Mouse (Mus musculus) forebrain, postnatal 0 days (tissue): ENCODE results near the gene Grsf1. TPM values are rescaled to one million over a fixed set of nuclear protein-coding genes. Genes with fewer than 3 reads are reported as not detected.

ENCODE experiments used
- ATAC-seq: fragments of 200-750 bp; cut with Nextera tagmentation; 2 replicates; pipeline ENCODE4 v1.8.0; 2017; ENCODE audit warnings: mild to moderate bottlenecking, moderate library complexity
- DNase-seq: peaks from one replicate; pipeline ENCODE4 v3.0.0-alpha.2; 2015
- H3K27ac ChIP-seq: fragments of 300-500 bp; sonication (generic); 2 replicates; pipeline ENCODE4 v1.5.1; 2014; ENCODE audit warnings: low read depth, mild to moderate bottlenecking, antibody characterized with exemption, low read length, moderate library complexity, mixed read lengths
- H3K27me3 ChIP-seq: fragments of 300-500 bp; sonication (generic); 2 replicates; pipeline ENCODE4 v1.6.1; 2014; ENCODE audit warnings: mild to moderate bottlenecking, low read length, mixed read lengths; ENCODE audit not compliant: insufficient read depth
- H3K36me3 ChIP-seq: fragments of 300-500 bp; sonication (generic); 2 replicates; pipeline ENCODE4 v1.6.1; 2014; ENCODE audit warnings: mild to moderate bottlenecking, moderate library complexity; ENCODE audit not compliant: insufficient read depth
- H3K4me1 ChIP-seq: fragments of 300-500 bp; sonication (generic); 2 replicates; pipeline ENCODE4 v1.6.1; 2014; ENCODE audit warnings: antibody characterized with exemption; ENCODE audit not compliant: insufficient read depth
- H3K4me2 ChIP-seq: fragments of 300-500 bp; sonication (generic); 2 replicates; pipeline ENCODE4 v1.6.1; 2014; ENCODE audit warnings: low read depth, mild to moderate bottlenecking, moderate library complexity
- H3K4me3 ChIP-seq: fragments of 300-500 bp; sonication (generic); 2 replicates; pipeline ENCODE4 v1.5.1; 2014; ENCODE audit warnings: low read depth, low read length, mixed read lengths
- H3K9ac ChIP-seq: fragments of 300-500 bp; sonication (generic); 2 replicates; pipeline ENCODE4 v1.6.1; 2014; ENCODE audit warnings: mild to moderate bottlenecking
- H3K9me3 ChIP-seq: fragments of 300-500 bp; sonication (generic); 2 replicates; pipeline ENCODE4 v1.6.1; 2016; ENCODE audit warnings: low read length
- CTCF ChIP-seq: sonication (generic); IDR thresholded peaks from 2 replicates; pipeline ENCODE4 v1.5.1; 2016; ENCODE audit warnings: antibody characterized with exemption, control low read depth, low read depth
- WGBS: fragments of 180-500 bp; shearing (Covaris S2); extraction: QIAGEN DNeasy Blood & Tissue Kit; methylation state at CpG from one replicate; pipeline ENCODE4 v1.1.7; 2014; 5-methylcytosine and 5-hydroxymethylcytosine counted together
- polyA plus RNA-seq: library from polyadenylated mRNA; unstranded; fragments of >200 nt; fragmentation: Nextera tagmentation; extraction: Ambion mirVana; gene quantifications from 2 replicates; pipeline ENCODE4 v1.2.1, GENCODE M21; 2015
- total RNA-seq: library from RNA; depleted of rRNA; stranded (reverse); fragments of >200 nt; gene quantifications from 2 replicates; pipeline ENCODE4 v1.2.3, GENCODE M21; 2014

Gene Grsf1
- total and polyA plus RNA-seq, 2 experiments from 2014 or later: 58.1 to 68.0 TPM

DNA sequence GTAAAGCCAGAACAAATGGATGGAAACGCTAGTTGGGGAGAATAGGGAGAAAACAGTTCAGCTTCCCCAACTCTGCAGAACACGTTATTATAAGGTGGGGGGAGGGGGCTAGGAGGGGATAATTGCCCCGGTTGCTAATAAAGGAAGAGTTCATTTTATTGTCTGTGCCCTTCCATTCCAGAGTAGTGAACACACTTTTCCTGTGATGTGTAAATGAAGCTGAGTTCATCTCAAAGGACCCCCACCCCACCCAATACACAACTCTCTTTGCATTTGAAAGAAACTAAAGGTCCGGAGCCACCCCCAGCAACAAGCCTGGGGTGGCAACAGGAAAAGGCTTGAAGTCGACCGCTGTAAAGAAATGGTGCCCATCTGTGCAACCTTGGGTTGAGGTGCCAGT is 3.4 kb upstream of the Grsf1 start:
- Histone ChIP-seq H3K4me2 (no peak overlapping the region), H3K27me3 (no peaks in the 10 kb centered on the region), H3K4me1 (no peaks in the 10 kb centered on the region), H3K9me3 (no peaks in the 10 kb centered on the region), H3K4me3 (no peak overlapping the region), H3K36me3 (no peaks in the 10 kb centered on the region), H3K9ac (no peak overlapping the region), H3K27ac (no peak overlapping the region)
- ATAC-seq (no peak), DNase-seq (no peak)
- WGBS: 18% methylated on average over 6 of the region's 6 CpGs
- no peak for TF ChIP-seq CTCF

DNA sequence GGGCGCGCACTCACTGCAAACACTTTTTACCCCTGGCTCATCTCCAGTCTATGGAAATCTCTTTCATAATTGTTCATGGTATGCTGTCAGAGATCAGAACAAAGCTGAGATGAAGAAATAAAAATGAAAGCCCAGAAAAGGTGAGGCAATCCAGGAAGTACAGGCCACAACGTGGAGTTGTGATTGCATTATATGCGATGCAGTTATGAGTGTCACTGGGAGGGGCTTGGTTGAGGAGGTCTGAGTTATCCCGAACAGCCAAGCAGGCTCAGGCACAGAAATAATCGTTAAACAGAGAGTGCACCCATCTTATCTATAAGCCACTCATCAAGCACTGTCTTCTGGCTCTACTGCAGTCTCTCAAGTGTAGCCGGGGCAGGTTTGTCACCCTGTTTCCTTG is 3.0 kb upstream of the Grsf1 start:
- H3K27ac ChIP-seq: no peak overlapping the region
- no peak overlapping the region for H3K9ac ChIP-seq
- ATAC-seq: no peak
- TF ChIP-seq CTCF: no peak
- H3K4me3 ChIP-seq: no peak overlapping the region
- no peaks in the 10 kb centered on the region for H3K27me3 ChIP-seq
- no peak for DNase-seq
- H3K36me3 ChIP-seq: no peaks in the 10 kb centered on the region
- H3K9me3 ChIP-seq: no peaks in the 10 kb centered on the region
- no peak overlapping the region for H3K4me2 ChIP-seq
- WGBS: 56% methylated on average over 7 of the region's 7 CpGs
- H3K4me1 ChIP-seq: no peaks in the 10 kb centered on the region

DNA sequence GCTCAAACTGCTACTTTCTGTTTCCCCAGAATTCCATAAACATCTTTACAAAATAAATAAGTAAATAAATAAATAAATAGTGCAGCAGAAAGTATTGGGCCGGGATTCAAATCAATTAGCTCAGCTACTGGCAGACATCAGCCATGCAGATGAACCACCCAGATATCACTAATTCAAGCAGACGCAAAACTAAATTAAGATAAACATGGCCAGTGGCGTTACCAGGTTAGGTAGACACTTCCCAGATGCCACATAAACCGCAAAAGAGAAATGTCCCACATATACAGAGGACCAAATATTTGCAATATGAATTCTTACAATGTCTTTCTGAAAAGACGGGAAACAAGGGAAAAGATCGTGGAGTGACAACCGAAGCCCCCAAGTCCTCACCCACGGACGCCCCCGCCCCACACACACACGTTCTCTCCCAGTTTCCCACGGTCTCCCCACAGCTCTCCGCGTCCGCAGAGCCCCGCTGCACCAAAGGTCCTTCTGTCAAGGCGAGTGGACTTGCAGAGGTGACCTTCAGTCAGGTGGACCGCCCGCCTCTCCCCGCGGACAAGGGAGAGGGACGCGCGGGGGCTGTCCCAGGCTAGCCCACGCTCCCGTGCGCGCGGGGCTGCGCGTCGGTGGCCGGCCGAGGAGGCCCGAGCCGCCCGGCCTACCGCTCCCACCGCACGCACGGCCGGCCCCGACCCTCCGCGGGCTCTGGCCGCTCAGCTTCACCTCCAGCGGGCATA is 1.1 kb downstream of the Grsf1 start:
- no peaks in the 10 kb centered on the region for H3K9me3 ChIP-seq
- H3K4me2 ChIP-seq: peak overlapping the region; percentile 79
- peak overlapping the region; percentile 93 for H3K27ac ChIP-seq
- H3K4me1 ChIP-seq: no peaks in the 10 kb centered on the region
- ATAC-seq: peak; percentile 30
- TF ChIP-seq CTCF: no peak
- WGBS: 1% methylated on average over 46 of the region's 47 CpGs
- DNase-seq: no peak
- peak overlapping the region; percentile 90 for H3K4me3 ChIP-seq
- peak overlapping the region; percentile 97 for H3K9ac ChIP-seq
- no peaks in the 10 kb centered on the region for H3K27me3 ChIP-seq
- H3K36me3 ChIP-seq: peaks cover 10% of the 10 kb centered on the region

DNA sequence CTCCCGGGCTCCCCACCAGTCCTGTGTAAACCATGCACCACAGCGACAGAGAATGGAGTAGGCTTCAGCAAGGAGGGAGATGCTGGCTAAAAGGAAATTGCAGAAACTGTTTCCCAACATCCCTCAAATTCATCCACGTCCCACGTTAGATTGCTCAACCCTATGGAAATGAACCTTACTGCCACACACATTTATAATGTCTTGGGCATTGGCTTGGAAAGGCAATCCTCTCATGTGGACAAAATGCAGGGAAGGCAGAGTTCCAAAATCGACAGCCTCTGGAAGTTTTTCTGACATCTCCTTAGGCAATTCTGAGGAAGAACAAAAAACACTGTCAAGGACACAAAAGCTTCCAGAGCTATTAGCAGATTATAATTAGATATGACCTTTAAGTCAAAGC is 12.1 kb downstream of the Grsf1 start:
- Histone ChIP-seq H3K4me2 (no peak overlapping the region), H3K4me3 (no peak overlapping the region), H3K9ac (no peak overlapping the region), H3K4me1 (no peaks in the 10 kb centered on the region), H3K36me3 (peaks cover 63% of the 10 kb centered on the region), H3K27me3 (no peaks in the 10 kb centered on the region), H3K27ac (no peak overlapping the region), H3K9me3 (no peaks in the 10 kb centered on the region)
- no peak for TF ChIP-seq CTCF
- ATAC-seq (no peak), DNase-seq (no peak)
- WGBS: 79% methylated on average over 5 of the region's 5 CpGs

DNA sequence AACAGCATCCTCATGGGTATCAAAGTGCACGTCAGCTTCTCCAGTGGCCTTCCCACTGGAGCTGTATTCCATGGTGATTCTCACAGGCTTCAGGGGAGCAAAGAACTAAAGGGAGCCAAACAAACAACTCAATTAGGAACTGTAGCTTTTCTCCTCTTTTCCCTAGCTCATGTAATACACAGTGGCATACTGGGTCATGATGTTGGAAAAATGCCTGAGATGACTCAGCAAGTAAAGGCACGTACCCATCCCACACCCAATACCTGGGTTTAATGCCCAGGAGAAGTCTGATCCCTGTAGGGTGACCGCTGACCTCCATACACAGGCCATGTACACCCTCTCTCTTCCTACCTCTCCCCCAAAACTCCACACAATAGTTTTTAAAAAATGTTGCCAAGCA is 12.8 kb downstream of the Grsf1 start:
- Histone ChIP-seq H3K4me2 (no peak overlapping the region), H3K4me1 (no peaks in the 10 kb centered on the region), H3K9me3 (no peaks in the 10 kb centered on the region), H3K36me3 (peaks cover 69% of the 10 kb centered on the region), H3K9ac (no peak overlapping the region), H3K4me3 (no peak overlapping the region), H3K27ac (no peak overlapping the region), H3K27me3 (no peaks in the 10 kb centered on the region)
- 94% methylated on average over 3 of the region's 3 CpGs for WGBS
- DNase-seq (no peak), ATAC-seq (no peak)
- no peak for TF ChIP-seq CTCF

DNA sequence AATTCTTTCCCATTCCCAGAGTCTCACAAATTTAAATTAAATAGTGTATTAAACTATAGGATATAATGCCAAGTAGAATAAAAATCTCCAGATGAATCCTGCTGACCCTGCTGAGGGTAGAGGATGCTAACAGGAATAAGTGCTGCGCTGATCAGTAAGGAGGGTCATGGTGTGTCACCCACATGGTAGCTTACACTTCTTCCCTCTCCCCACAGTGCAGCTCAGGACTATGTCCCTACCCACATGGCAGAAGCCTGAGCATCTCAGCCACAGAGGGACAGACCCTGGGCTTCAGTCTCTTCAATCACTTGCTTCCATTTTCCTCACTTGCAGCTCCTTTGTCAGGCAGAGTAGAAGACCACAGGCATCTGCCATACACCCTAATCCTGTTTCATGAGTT is 18.1 kb downstream of the Grsf1 start:
- Histone ChIP-seq H3K36me3 (peaks cover 54% of the 10 kb centered on the region), H3K4me1 (no peaks in the 10 kb centered on the region), H3K4me2 (no peak overlapping the region), H3K9me3 (no peaks in the 10 kb centered on the region), H3K4me3 (no peak overlapping the region), H3K9ac (no peak overlapping the region), H3K27me3 (no peaks in the 10 kb centered on the region), H3K27ac (no peak overlapping the region)
- 100% methylated on average over 1 of the region's 1 CpGs for WGBS
- no peak for DNase-seq
- ATAC-seq: 0 out of 2 replicates have a peak, but pooled peaks have one; percentile 21
- TF ChIP-seq CTCF: no peak

DNA sequence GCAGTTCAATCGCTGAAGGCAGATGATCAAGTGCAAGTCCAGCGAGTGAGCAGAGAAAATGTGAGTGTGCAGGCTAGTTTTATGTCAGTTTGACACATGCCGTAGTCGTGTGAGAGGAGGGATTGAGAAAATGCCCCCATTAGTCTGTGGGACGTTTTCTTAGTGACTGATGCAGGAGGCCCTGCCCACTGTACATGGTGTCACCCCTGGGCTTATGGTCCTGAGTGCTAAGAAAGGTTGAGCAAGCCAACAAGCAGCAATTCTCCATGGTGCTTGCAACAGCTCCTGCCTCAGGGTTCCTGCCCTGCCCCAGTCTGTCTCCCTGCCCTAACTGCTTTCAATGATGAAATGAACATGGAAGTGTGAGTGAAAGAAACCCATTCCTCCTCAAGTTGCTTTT is 23.4 kb downstream of the Grsf1 start:
- H3K4me3 ChIP-seq: no peak overlapping the region
- peaks cover 65% of the 10 kb centered on the region for H3K36me3 ChIP-seq
- no peaks in the 10 kb centered on the region for H3K27me3 ChIP-seq
- H3K4me1 ChIP-seq: no peaks in the 10 kb centered on the region
- DNase-seq (no peak), ATAC-seq (no peak)
- 85% methylated on average over 5 of the region's 5 CpGs for WGBS
- TF ChIP-seq CTCF: no peak
- H3K9me3 ChIP-seq: no peaks in the 10 kb centered on the region
- H3K4me2 ChIP-seq: no peak overlapping the region
- no peak overlapping the region for H3K9ac ChIP-seq
- H3K27ac ChIP-seq: no peak overlapping the region
